Mouse (Mus musculus) limb, embryonic 10.5 days (tissue): ENCODE data around the gene Mmp15. TPM values are rescaled to one million over a fixed set of nuclear protein-coding genes. Genes with fewer than 3 reads are reported as not detected.
"Not testable (repeated sequence)": the region's sequence is repeated elsewhere in the genome, so short reads cannot be mapped to it uniquely, and the experiment has no call there.

ENCODE experiments used
- DNase-seq: peaks from one replicate; pipeline ENCODE4 v3.0.0-alpha.2; 2017; ENCODE audit warnings: low spot score
- H3K27ac ChIP-seq: fragments of 300-500 bp; sonication (generic); 2 replicates; pipeline ENCODE4 v1.5.1; 2016; ENCODE audit warnings: mild to moderate bottlenecking
- H3K27me3 ChIP-seq: fragments of 300-500 bp; sonication (generic); 2 replicates; pipeline ENCODE4 v1.6.1; 2016; ENCODE audit warnings: low read depth, mild to moderate bottlenecking; ENCODE audit not compliant: poor library complexity, severe bottlenecking
- H3K36me3 ChIP-seq: fragments of 300-500 bp; sonication (generic); 2 replicates; pipeline ENCODE4 v1.6.1; 2016; ENCODE audit warnings: mild to moderate bottlenecking, moderate library complexity
- H3K4me1 ChIP-seq: fragments of 300-500 bp; sonication (generic); 2 replicates; pipeline ENCODE4 v1.6.1; 2016
- H3K4me3 ChIP-seq: fragments of 300-500 bp; sonication (generic); 2 replicates; pipeline ENCODE4 v1.5.1; 2016; ENCODE audit warnings: mild to moderate bottlenecking, moderate library complexity
- H3K9me3 ChIP-seq: fragments of 300-500 bp; sonication (generic); replicated peaks from 2 replicates; pipeline ENCODE4 v1.6.1; 2016; ENCODE audit warnings: mild to moderate bottlenecking
- WGBS: fragments of 180-500 bp; shearing (Covaris S2); methylation state at CpG from one replicate; pipeline ENCODE4 v1.1.7; 2016; 5-methylcytosine and 5-hydroxymethylcytosine counted together
- polyA plus RNA-seq: library from polyadenylated mRNA; unstranded; fragments of >200 nt; fragmentation: Nextera tagmentation; extraction: Ambion mirVana; gene quantifications from 2 replicates; pipeline ENCODE4 v1.2.1, GENCODE M21; 2016

Mmp15 gene
- polyA plus RNA-seq, 1 experiment from 2014 or later = 10.3 TPM

DNA sequence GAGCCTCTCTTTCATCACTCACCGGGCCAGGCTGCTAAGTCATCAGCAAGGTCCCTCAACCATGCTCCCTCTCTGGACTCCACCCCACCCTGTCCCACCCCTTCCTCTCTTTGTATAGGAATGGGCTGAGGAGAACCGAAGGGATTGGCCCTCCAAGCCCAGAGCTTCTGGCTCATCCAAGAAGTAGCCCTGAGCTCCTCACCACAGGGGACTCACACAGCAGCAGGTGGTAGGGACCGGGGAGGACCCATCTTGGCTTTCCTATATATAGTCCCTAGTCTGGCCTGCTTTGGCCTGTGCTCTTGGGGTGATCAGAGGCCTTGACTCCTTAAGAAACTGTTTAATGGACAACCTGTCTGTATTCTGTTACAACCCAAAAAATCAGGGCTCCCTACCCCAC is 22.4 kb downstream of the Mmp15 start:
- peaks cover 35% of the 10 kb centered on the region for H3K4me1 ChIP-seq

DNA sequence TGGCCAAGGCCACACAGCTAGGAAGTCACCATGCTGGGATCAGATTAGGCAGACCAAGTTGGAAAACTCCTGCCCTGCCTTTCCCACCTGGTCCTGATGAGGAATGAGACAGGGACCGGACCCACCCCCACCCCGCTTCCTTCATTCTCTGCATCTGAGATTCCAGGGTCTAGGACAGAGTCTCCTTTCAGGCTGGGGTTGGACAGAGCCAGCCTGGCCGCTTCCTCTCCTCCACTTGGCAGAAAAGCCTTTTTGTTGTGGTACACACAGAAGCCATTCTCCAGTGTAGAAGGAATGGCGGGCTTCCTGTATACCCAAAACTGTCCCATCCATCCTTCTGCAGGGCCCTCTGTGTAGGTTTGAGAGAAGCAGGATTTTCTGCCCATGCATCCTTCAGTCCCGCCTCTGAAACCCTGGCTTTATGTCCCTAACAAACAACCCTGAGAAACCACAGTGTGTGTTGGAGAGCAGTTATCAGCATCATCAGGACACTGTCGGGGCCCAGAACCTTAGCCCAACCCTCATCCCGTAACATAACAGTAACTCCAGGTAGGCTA is 23.4 kb downstream of the Mmp15 start:
- Histone ChIP-seq H3K4me1 (peaks cover 26% of the 10 kb centered on the region), H3K27ac (no peak overlapping the region), H3K4me3 (no peak overlapping the region), H3K9me3 (no peaks in the 10 kb centered on the region), H3K27me3 (no peaks in the 10 kb centered on the region), H3K36me3 (peaks cover 22% of the 10 kb centered on the region)
- no peak for DNase-seq
- WGBS = 86% methylated on average over 7 of the region's 7 CpGs

More for the DNA sequence above, 22.4 kb downstream of the Mmp15 start:
- Histone ChIP-seq H3K4me3 (no peak overlapping the region), H3K27me3 (no peaks in the 10 kb centered on the region), H3K36me3 (peaks cover 29% of the 10 kb centered on the region), H3K27ac (no peak overlapping the region), H3K9me3 (no peaks in the 10 kb centered on the region)
- DNase-seq = no peak
- 82% methylated on average over 3 of the region's 3 CpGs for WGBS

DNA sequence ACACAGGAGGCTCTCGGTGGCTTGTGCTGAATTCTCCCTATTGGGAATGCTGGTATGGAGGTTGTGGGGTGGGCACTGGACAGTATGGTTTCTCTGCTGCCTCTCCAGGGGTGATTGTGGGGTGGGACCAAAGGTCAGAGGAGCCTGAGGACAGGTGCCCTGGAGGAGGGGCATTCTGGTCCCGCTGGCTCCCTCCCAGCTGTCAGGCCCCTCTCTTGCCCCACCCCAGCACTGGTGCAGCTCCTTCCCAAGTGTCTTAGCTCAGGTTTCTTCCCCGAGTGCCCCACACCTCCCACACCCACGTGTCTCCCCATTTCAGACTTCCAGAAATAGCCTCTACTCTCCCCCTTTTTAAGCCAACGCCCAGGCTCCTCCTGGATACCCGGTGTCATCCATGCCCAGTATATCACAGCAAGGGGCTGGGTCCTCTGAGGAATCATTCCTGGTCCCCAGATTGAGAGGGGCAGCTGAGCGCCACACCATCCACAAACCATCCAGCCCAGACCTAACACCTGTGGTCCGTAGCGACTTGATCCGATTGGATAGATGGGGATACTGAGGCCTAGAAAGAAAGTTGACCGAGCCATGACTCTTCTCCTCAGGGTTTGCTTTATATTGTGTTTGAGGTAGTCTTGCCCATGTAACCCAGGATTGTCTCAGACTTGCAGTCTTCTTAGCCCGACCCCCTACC is 24.4 kb downstream of the Mmp15 start:
- Histone ChIP-seq H3K9me3 (no peaks in the 10 kb centered on the region), H3K36me3 (peaks cover 16% of the 10 kb centered on the region), H3K4me3 (no peak overlapping the region), H3K4me1 (peaks cover 26% of the 10 kb centered on the region), H3K27me3 (no peaks in the 10 kb centered on the region), H3K27ac (0 out of 2 replicates have a peak overlapping the region, but pooled peaks have one; percentile 4)
- WGBS = 83% methylated on average over 12 of the region's 12 CpGs
- no peak for DNase-seq

DNA sequence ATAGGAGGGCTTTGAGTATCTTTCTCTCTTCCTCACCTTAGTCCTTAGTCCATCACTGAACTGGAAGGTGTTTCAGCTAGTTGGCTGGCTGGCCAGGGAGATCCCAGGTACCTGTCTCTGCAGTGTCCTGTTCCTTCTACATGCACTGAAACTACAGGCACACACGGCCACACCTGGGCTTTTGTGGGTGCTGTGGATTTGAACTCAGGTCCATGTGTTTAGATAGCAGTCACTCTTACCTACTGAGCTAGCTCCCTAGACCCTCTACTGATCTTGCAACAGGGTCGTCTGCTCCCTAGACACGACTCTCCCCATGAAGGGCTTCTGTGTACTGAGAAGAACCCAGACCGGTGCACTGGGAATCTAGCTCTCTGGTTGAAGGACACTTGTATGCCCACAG is 25.0 kb downstream of the Mmp15 start:
- 80% methylated on average over 4 of the region's 4 CpGs for WGBS
- Histone ChIP-seq H3K4me1 (peaks cover 26% of the 10 kb centered on the region), H3K27ac (peak overlapping the region; percentile 30; the same call in 1 of the 2 replicates), H3K27me3 (no peaks in the 10 kb centered on the region), H3K9me3 (no peaks in the 10 kb centered on the region), H3K4me3 (no peak overlapping the region), H3K36me3 (peaks cover 11% of the 10 kb centered on the region)
- no peak for DNase-seq

DNA sequence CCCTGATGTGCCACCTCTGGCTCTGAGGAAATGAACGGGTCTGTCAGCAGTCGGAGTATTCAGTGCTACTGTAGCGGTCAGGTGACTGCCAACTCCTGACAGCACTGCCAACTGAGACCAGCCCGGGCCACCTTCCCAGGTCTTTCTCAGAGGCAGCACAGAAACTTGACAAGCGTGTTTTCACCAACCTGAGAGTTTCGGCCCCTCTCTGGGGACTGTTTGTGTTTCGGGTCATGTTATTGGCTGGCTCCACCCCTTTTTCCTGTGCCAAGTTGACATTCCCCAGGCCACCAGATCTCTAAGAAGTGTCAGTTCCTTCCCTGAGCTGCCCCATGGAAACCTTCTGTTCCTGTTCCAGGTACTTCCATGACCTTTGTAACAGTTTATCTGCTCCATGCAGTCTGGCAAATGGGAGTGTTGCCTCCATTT is 25.8 kb downstream of the Mmp15 start:
- 20% methylated on average over 7 of the region's 7 CpGs for WGBS
- DNase-seq = no peak
- H3K4me1 ChIP-seq = peaks cover 25% of the 10 kb centered on the region
- no peak overlapping the region for H3K4me3 ChIP-seq
- peaks cover 4% of the 10 kb centered on the region; the same call in 1 of the 2 replicates for H3K36me3 ChIP-seq
- H3K27ac ChIP-seq = peak overlapping the region; percentile 30; the same call in 1 of the 2 replicates
- no peaks in the 10 kb centered on the region for H3K9me3 ChIP-seq
- H3K27me3 ChIP-seq = no peaks in the 10 kb centered on the region

- H3K4me3 ChIP-seq = not testable (repeated sequence)
These were observed 26.9 kb downstream of the Mmp15 start for GRCm38 (mm10) chr8:95378928-95379327.

GRCm38 (mm10) chr8:95380953-95381352 is 28.9 kb downstream of the Mmp15 start:
- Histone ChIP-seq H3K27ac (no peak overlapping the region), H3K4me3 (no peak overlapping the region), H3K9me3 (no peaks in the 10 kb centered on the region), H3K4me1 (peaks cover 14% of the 10 kb centered on the region), H3K27me3 (no peaks in the 10 kb centered on the region), H3K36me3 (no peaks in the 10 kb centered on the region)
- no peak for DNase-seq

More at GRCm38 (mm10) chr8:95378928-95379327, 26.9 kb downstream of the Mmp15 start:
- 96% methylated on average over 11 of the region's 11 CpGs for WGBS
- H3K27ac ChIP-seq, DNase-seq, H3K9me3 ChIP-seq, H3K36me3 ChIP-seq, H3K27me3 ChIP-seq: not testable (repeated sequence)
- peaks cover 19% of the 10 kb centered on the region for H3K4me1 ChIP-seq

- DNase-seq = no peak
- H3K9me3 ChIP-seq = no peaks in the 10 kb centered on the region
- no peak overlapping the region for H3K4me3 ChIP-seq
- no peak overlapping the region for H3K27ac ChIP-seq
- H3K4me1 ChIP-seq = peaks cover 14% of the 10 kb centered on the region
- H3K27me3 ChIP-seq = no peaks in the 10 kb centered on the region
- WGBS = 85% methylated on average over 3 of the region's 3 CpGs
- no peaks in the 10 kb centered on the region for H3K36me3 ChIP-seq
These were observed 29.5 kb downstream of the Mmp15 start for GRCm38 (mm10) chr8:95381595-95381994.

GRCm38 (mm10) chr8:95384501-95384900 is 32.4 kb downstream of the Mmp15 start:
- no peaks in the 10 kb centered on the region for H3K4me1 ChIP-seq
- H3K4me3 ChIP-seq = no peak overlapping the region
- no peaks in the 10 kb centered on the region for H3K36me3 ChIP-seq
- no peak overlapping the region for H3K27ac ChIP-seq
- no peak for DNase-seq
- WGBS = 89% methylated on average over 3 of the region's 3 CpGs
- no peaks in the 10 kb centered on the region for H3K27me3 ChIP-seq
- no peaks in the 10 kb centered on the region for H3K9me3 ChIP-seq

DNA sequence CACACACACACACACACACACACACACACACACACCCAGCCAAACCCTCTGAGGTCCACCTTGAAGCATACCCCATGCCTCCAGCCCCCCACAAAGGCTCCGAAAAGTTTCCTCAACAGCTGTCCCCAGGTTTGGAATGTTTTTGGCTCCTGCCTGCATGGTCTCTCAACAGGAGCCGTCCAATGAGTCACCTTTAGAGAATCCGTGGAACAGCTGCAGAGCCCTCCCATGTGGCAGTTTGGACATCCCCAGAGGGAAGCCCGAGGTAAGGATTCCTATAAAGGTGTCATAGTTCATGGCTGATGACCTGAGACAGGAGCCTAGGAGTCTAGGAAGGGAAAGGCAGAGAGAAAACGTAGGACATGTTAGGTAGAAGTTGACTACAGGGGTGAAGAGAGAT is 34.0 kb downstream of the Mmp15 start:
- no peak for DNase-seq

DNA sequence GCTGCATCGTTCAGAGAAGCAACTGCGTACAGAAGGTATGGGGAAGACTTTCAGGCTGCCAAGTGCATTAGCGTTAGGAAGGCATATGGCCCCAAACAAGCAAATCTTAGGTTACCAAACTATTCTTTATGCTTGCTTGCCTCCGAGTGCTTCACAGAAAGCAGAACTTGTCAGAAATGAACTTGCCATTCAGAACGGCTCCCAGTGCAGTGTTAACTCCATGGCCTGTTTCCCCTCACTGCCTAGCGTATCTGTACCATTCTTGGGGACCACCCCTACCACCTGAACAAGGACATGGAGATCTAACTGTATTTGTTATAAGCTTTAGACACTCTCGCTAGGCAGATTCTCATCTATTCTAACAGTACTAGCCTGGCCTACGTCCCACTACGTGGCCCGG is 35.2 kb downstream of the Mmp15 start:
- DNase-seq = no peak
- 93% methylated on average over 10 of the region's 10 CpGs for WGBS
- H3K9me3 ChIP-seq = no peaks in the 10 kb centered on the region

More for the DNA sequence above, 34.0 kb downstream of the Mmp15 start:
- no peaks in the 10 kb centered on the region for H3K4me1 ChIP-seq
- H3K27ac ChIP-seq = no peak overlapping the region
- no peak overlapping the region for H3K4me3 ChIP-seq
- H3K9me3 ChIP-seq = no peaks in the 10 kb centered on the region
- WGBS = 87% methylated on average over 5 of the region's 5 CpGs
- no peaks in the 10 kb centered on the region for H3K36me3 ChIP-seq
- no peaks in the 10 kb centered on the region for H3K27me3 ChIP-seq

DNA sequence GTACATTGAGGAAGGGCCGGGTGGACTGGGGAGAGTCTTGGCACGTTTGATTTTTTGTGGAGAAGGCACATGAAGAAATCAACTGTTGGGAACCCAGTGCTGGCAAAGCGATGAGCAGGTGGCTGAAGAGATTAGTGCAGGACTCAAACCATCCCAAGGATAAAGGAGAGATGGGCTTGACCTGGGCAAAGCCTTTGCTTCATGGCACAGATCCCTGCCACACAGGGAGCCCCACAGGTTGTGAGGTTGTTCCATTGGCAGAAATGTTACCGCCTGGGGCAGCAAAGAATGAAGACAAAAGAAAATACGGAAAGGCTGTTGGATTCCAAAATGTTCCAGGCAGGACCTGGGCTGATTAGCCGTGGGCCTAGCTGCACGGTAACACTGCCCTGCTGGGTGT is 35.9 kb downstream of the Mmp15 start:
- Histone ChIP-seq H3K27ac (no peak overlapping the region), H3K4me3 (no peak overlapping the region), H3K27me3 (no peaks in the 10 kb centered on the region), H3K9me3 (no peaks in the 10 kb centered on the region), H3K36me3 (no peaks in the 10 kb centered on the region), H3K4me1 (no peaks in the 10 kb centered on the region)
- WGBS = 93% methylated on average over 7 of the region's 7 CpGs
- DNase-seq = no peak

More for the DNA sequence above, 35.2 kb downstream of the Mmp15 start:
- no peaks in the 10 kb centered on the region for H3K4me1 ChIP-seq
- no peak overlapping the region for H3K27ac ChIP-seq
- H3K4me3 ChIP-seq = no peak overlapping the region
- H3K36me3 ChIP-seq = no peaks in the 10 kb centered on the region
- H3K27me3 ChIP-seq = no peaks in the 10 kb centered on the region

DNA sequence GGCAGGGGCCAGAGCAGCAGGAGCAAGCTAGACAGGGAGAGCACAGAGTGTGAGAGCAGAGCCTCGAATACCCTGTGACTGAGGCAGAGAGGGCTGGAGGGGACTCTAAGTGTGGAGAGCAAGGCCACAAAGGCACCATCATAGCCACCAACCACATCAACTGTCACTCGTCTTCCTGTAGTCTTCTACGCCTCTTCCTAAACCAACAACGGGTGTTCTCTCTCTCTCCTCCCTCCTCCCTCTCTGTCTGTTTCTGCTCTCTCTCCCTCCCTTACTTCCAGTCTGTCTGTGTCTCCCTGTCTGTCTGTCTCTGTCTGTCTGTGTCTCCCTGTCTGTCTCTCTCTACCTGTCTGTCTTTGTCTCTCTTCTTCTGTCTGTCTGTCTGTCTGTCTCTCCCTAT is 38.2 kb downstream of the Mmp15 start:
- DNase-seq = no peak
- H3K27me3 ChIP-seq = no peaks in the 10 kb centered on the region
- 67% methylated on average over 4 of the region's 4 CpGs for WGBS
- peak overlapping the region; percentile 25 for H3K27ac ChIP-seq
- peaks cover 10% of the 10 kb centered on the region for H3K4me1 ChIP-seq
- H3K4me3 ChIP-seq = no peak overlapping the region
- H3K36me3 ChIP-seq = no peaks in the 10 kb centered on the region
- no peaks in the 10 kb centered on the region for H3K9me3 ChIP-seq
